Mouse (Mus musculus) embryonic stem cell, embryonic (primary cell): ENCODE data around the gene Rrp36.

ENCODE experiments used
- CTCF ChIA-PET, 4 experiments: fragments of 300-600 bp in 2 of 4; fragments of 350-600 bp in 2 of 4; sonication (Branson Sonifier 250); formaldehyde crosslinking; loops; one replicate each; lab custom pipeline; 2022; ENCODE audit warnings: inconsistent platforms in 2 of 4; lab: Charles Lee
- POLR2A ChIA-PET, 4 experiments: fragments of 300-600 bp in 2 of 4; fragments of 350-600 bp in 2 of 4; sonication (Branson Sonifier 250); formaldehyde crosslinking; loops; one replicate each; lab custom pipeline; 2022; ENCODE audit warnings: antibody characterized with exemption in 4 of 4, inconsistent platforms in 1 of 4; lab: Charles Lee

The Rrp36 gene

GRCm38 (mm10) chr17:46621324-46621723 lies 52.8 kb downstream of the Rrp36 start:
- ChIA-PET POLR2A (interaction anchor here in 3 of 4 experiments (0.6 to 5.2 kb wide), 12 partner anchors 9 to 706 kb away, joined by 3 to 35 read pairs (median 4); partner anchors contain the start of genes 2310039H08Rik (in 1 of the 3), Ppp2r5d (in 1 of the 3) and Ptk7 (in 1 of the 3)), CTCF (interaction anchor here in 2 of 4 experiments (0.5 to 1.6 kb wide), 3 partner anchors 20 to 96 kb away, joined by 3 to 8 read pairs (median 3); no protein-coding TSS in a partner anchor)

DNA sequence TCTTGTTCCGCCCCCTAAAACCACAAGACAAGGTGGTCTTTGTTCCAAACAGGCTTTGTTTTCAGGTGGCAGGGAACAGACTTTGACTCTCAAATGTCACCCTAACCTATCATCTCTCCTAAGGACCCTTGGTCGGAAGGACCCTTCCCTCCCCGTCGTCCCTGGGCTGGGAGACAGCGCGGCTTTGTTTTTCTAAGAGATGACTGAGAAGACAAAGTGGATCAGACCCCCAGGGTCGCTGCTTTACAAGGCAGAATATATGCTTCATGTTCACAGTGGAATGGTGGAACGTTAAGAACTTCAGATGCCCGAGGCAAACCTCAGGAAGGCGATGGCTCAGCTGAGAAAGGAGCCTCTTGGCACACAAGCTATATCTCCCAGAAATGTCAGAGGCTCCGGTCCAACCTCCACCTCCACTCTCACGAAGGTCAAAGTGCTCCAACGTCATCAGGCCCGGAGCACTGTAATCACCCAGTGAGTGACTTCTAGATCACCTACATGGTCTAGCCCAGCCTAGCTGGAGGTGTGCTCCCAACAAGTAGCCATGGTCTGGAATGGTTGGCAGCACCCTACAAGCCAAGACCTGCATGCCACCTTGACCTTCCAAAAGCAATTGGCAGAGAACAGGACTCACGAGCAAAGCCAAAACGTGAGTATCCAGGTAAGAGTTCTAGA lies 54.3 kb downstream of the Rrp36 start:
- ChIA-PET CTCF (interaction anchor here in 2 of 4 experiments (0.6 to 1.6 kb wide), 2 partner anchors 13 to 94 kb away, joined by 5 to 8 read pairs; no protein-coding TSS in a partner anchor), POLR2A (interaction anchor here in 2 of 4 experiments (0.6 to 5.2 kb wide), 11 partner anchors 10 to 163 kb away, joined by 3 to 35 read pairs (median 4); partner anchors contain the start of genes Ptk7 (in 2 of the 2), 2310039H08Rik (in 1 of the 2), Ppp2r5d (in 1 of the 2) and Rpl7l1 (in 1 of the 2))

GRCm38 (mm10) chr17:46618769-46619682 lies 55.1 kb downstream of the Rrp36 start:
- ChIA-PET POLR2A (interaction anchor here in 3 of 4 experiments (0.8 to 5.2 kb wide), 12 partner anchors 9 to 116 kb away, joined by 3 to 35 read pairs (median 3); partner anchors contain the start of gene Ptk7 (in 2 of the 3)), CTCF (interaction anchor here in 1 of 4 experiments (0.6 kb wide), 1 partner anchor 1150 kb away, joined by 4 read pairs; no protein-coding TSS in a partner anchor)

DNA sequence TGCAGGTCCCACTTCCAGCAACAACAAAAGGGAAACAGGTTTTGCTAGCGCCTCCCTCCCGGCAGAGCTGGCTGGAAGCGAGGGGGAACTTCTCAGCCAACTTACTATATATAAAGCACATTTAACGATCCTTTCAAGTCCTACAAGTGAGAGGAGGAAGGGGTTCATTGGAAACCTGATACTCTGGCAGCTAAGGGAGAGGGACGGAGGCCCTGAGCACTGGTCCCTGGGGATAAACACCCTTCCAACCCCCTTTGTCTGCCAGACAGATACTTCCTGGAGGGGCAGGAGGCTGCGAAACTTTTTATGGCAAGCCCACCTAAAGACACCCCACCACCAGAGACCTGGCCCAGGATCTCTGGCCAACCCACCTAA lies 55.8 kb downstream of the Rrp36 start:
- POLR2A ChIA-PET = interaction anchor here (0.6 to 5.2 kb wide), 14 partner anchors 9 to 341 kb away, joined by 3 to 35 read pairs (median 3); partner anchors contain the start of gene Ptk7 (in 2 of the 4)
- CTCF ChIA-PET = interaction anchor here in 1 of 4 experiments (0.6 kb wide), 1 partner anchor 1151 kb away, joined by 4 read pairs; no protein-coding TSS in a partner anchor

DNA sequence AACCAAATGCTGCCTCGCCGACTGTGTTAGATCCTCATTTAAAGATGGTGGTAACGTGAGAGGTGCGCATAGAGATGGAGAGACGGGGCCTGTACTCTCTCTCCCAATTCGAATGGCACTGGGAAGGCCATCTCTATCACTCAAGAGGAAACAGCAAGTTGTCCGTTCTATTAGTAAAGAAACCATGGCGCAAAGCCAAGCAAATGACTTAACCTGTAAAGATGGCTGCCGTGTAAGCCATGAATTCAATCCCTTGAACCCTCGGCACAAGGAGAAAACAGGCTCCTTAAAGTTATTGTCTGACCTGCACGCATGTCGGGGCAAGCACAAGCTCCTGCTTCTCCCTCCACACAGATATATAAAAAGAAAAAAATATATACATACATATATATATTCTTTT lies 56.4 kb downstream of the Rrp36 start:
- POLR2A ChIA-PET = interaction anchor here in 3 of 4 experiments (0.6 to 5.2 kb wide), 14 partner anchors 8 to 341 kb away, joined by 3 to 35 read pairs (median 3); partner anchors contain the start of gene Ptk7 (in 3 of the 3)

More for the DNA sequence above, 56.4 kb downstream of the Rrp36 start:
- CTCF ChIA-PET = interaction anchor here in 2 of 4 experiments (0.6 to 1.8 kb wide), 2 partner anchors 11 to 273 kb away, joined by 3 read pairs; partner anchors contain the start of gene Tbcc (in 1 of the 2)
